Mouse (Mus musculus) kidney, embryonic 14.5 days (tissue): ENCODE results near the gene Gm765. TPM values are rescaled to one million over a fixed set of nuclear protein-coding genes. Genes with fewer than 3 reads are reported as not detected.

Experiments
- ATAC-seq: fragments of 200-750 bp; cut with Nextera tagmentation; 2 replicates; pipeline ENCODE4 v1.8.0; 2017; ENCODE audit warnings: moderate number of reproducible peaks, mild to moderate bottlenecking, moderate TSS enrichment, moderate library complexity; ENCODE audit not compliant: low FRiP score, low TSS enrichment
- H3K27ac ChIP-seq: fragments of 300-500 bp; sonication (generic); 2 replicates; pipeline ENCODE4 v1.5.1; 2014; ENCODE audit warnings: low read depth, mild to moderate bottlenecking, low read length, moderate library complexity, mixed read lengths
- H3K27me3 ChIP-seq: fragments of 300-500 bp; sonication (generic); 2 replicates; pipeline ENCODE4 v1.6.1; 2014; ENCODE audit warnings: mild to moderate bottlenecking, low read length; ENCODE audit not compliant: control insufficient read depth, insufficient read depth
- H3K36me3 ChIP-seq: fragments of 300-500 bp; sonication (generic); 2 replicates; pipeline ENCODE4 v1.6.1; 2014; ENCODE audit warnings: low read length, mixed read lengths; ENCODE audit not compliant: control insufficient read depth, insufficient read depth
- H3K4me1 ChIP-seq: fragments of 300-500 bp; sonication (generic); 2 replicates; pipeline ENCODE4 v1.6.1; 2014; ENCODE audit warnings: low read length, mixed read lengths; ENCODE audit not compliant: control insufficient read depth, insufficient read depth
- H3K4me2 ChIP-seq: fragments of 300-500 bp; sonication (generic); replicated peaks from 2 replicates; pipeline ENCODE4 v1.6.1; 2014; ENCODE audit warnings: low read depth, mild to moderate bottlenecking, low read length
- H3K4me3 ChIP-seq: fragments of 300-500 bp; sonication (generic); 2 replicates; pipeline ENCODE4 v1.5.1; 2014; ENCODE audit warnings: mild to moderate bottlenecking, low read length
- H3K9ac ChIP-seq: fragments of 300-500 bp; sonication (generic); 2 replicates; pipeline ENCODE4 v1.6.1; 2014; ENCODE audit warnings: low read depth, mild to moderate bottlenecking, low read length, moderate library complexity
- H3K9me3 ChIP-seq: fragments of 300-500 bp; sonication (generic); 2 replicates; pipeline ENCODE4 v1.6.1; 2016; ENCODE audit warnings: low read length; ENCODE audit not compliant: control insufficient read depth
- WGBS: fragments of 180-500 bp; shearing (Covaris S2); extraction: QIAGEN DNeasy Blood & Tissue Kit; methylation state at CpG from one replicate; pipeline ENCODE4 v1.1.7; 2014; 5-methylcytosine and 5-hydroxymethylcytosine counted together
- polyA plus RNA-seq: library from polyadenylated mRNA; unstranded; fragments of >200 nt; fragmentation: Nextera tagmentation; extraction: Ambion mirVana; gene quantifications from 2 replicates; pipeline ENCODE4 v1.2.1, GENCODE M21; 2014

The Gm765 gene
- polyA plus RNA-seq, 1 experiment from 2014 or later: not detected

DNA sequence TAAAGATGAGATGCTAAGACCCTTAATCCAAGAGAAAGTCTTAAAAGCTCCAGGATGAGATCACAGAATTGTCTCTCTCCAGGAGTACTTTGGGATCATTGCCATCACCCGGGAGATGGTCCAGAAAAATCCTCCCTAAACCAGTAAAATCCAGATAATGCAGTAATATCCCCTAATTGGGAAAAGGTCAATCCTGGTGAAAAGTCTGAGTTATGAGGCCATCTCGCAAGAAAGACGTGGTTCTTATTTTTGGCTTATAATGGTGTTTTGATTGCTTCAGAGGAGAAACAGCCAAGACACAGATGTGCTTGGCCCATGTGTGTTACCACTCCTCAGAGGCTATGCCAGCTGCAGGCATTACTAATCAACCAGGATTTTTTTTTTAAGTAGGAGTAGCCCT lies 34.9 kb downstream of the Gm765 start:
- 73% methylated on average over 3 of the region's 3 CpGs for WGBS
- no peaks in the 10 kb centered on the region for H3K27me3 ChIP-seq

DNA sequence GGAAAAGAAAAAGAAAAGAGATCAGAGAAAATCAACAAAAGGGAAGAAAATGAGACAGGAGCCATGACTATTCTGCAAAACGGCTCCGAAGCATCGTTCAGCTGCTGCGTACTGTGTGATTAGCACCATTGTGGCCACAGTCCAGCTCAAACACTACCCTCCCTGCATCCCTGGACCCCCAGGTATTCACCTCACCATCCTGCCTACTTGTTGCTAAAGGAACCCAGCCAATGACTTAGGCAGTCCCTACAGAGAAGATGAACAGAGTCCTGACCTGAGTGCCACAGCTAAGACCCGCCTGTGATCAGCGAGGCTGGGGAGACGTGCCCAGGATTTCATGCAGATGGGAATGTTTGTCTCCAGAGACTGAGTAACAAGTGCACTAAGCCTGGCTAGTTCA lies 35.4 kb downstream of the Gm765 start:
- no peaks in the 10 kb centered on the region for H3K9me3 ChIP-seq
- 90% methylated on average over 7 of the region's 7 CpGs for WGBS
- no peaks in the 10 kb centered on the region for H3K4me1 ChIP-seq
- H3K4me2 ChIP-seq: no peak overlapping the region
- H3K27me3 ChIP-seq: no peaks in the 10 kb centered on the region
- no peak overlapping the region for H3K4me3 ChIP-seq
- ATAC-seq: no peak
- no peak overlapping the region for H3K27ac ChIP-seq
- no peaks in the 10 kb centered on the region for H3K36me3 ChIP-seq
- H3K9ac ChIP-seq: no peak overlapping the region

More for the DNA sequence above, 34.9 kb downstream of the Gm765 start:
- no peak for ATAC-seq
- Histone ChIP-seq H3K9ac (no peak overlapping the region), H3K4me3 (no peak overlapping the region), H3K27ac (no peak overlapping the region), H3K9me3 (no peaks in the 10 kb centered on the region), H3K36me3 (no peaks in the 10 kb centered on the region), H3K4me1 (no peaks in the 10 kb centered on the region), H3K4me2 (no peak overlapping the region)

DNA sequence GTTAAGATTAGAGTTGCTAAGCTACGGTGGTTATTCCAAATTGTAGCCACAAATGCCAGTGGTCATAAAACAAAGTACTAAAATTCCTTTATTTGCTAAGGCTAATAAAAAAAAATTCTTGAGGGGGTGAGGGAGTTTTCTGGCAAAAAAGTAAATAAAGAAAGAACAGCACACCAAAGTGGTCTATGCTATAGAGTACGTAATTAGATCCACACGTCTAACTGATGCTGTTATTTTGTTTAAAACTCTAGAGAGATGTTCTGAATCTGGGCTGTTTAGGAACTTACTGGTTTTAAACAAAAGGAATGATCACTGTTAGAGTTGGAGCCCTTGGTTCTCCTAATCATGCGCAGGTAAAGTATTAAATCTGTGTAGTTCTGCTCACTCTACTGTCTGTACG lies 50.5 kb downstream of the Gm765 start:
- Histone ChIP-seq H3K9ac (no peak overlapping the region), H3K4me3 (no peak overlapping the region), H3K4me2 (no peak overlapping the region), H3K9me3 (no peaks in the 10 kb centered on the region), H3K27me3 (no peaks in the 10 kb centered on the region), H3K36me3 (no peaks in the 10 kb centered on the region), H3K4me1 (no peaks in the 10 kb centered on the region), H3K27ac (no peak overlapping the region)
- ATAC-seq: no peak
- 79% methylated on average over 5 of the region's 5 CpGs for WGBS

DNA sequence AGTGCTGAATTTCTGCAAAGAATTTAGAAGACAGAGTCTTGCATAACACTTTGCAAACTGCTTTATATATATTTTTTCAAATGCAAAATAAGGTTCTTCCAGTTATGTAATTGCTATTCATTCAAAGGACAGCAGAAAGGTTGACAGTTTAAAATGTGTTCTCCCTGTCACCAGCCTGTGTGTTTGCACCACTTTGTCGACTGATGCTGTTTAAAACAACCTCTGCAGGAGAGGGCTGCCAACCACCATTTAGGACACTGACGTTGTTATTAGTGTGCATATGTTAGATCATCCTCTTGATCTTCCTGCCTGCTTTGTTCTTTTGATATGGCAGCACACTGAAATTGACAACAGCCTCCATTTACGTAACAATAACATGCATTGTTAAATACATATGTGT lies 54.2 kb downstream of the Gm765 start:
- no peaks in the 10 kb centered on the region for H3K4me1 ChIP-seq

DNA sequence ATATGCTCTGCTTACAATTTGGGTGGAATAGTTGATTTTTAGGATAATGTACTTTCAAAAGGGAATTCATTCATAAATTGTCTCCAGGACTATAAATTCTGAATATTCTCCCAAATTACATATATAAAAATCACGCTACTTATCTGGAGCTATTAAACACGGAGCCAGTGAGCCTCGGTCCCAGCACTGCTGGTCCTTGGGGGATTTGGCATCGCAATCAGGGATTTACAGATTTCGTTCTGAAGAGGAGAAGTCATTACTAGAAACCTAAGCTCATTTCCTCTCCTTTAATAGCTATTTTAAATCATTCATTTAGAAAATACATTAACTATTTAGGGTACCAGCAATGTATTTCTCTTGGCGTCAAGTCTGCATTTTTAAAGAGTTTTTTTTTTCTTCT lies 55.0 kb downstream of the Gm765 start:
- Histone ChIP-seq H3K4me1 (no peaks in the 10 kb centered on the region), H3K27me3 (no peaks in the 10 kb centered on the region), H3K9me3 (no peaks in the 10 kb centered on the region), H3K4me3 (no peak overlapping the region), H3K27ac (no peak overlapping the region), H3K4me2 (no peak overlapping the region), H3K36me3 (no peaks in the 10 kb centered on the region), H3K9ac (no peak overlapping the region)
- no peak for ATAC-seq
- 51% methylated on average over 6 of the region's 6 CpGs for WGBS

More for the DNA sequence above, 54.2 kb downstream of the Gm765 start:
- Histone ChIP-seq H3K9ac (no peak overlapping the region), H3K4me3 (no peak overlapping the region), H3K27ac (no peak overlapping the region), H3K36me3 (no peaks in the 10 kb centered on the region), H3K4me2 (no peak overlapping the region), H3K27me3 (no peaks in the 10 kb centered on the region), H3K9me3 (no peaks in the 10 kb centered on the region)
- ATAC-seq: no peak
- WGBS: 57% methylated on average over 3 of the region's 3 CpGs

DNA sequence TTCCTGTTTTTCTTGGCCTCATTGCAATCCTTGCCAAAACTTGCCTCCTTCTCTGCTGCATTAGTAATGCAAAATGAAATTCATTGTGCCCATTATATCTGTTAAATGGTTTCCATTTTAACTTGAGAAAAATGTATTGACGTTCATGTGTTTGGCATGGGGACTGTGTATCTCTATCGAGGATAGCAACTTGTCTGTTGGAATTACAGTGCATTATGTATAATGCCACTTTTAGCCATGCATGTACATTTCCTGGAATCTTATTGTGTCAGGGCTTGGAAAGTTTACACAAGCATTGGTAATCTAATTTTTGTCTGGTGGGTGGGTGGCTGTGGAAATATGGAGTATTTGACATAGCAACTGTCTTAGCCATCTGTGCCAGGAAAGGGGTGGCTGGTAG lies 57.4 kb downstream of the Gm765 start:
- H3K27me3 ChIP-seq: no peaks in the 10 kb centered on the region
- H3K27ac ChIP-seq: no peak overlapping the region
- H3K9ac ChIP-seq: no peak overlapping the region
- ATAC-seq: no peak
- H3K9me3 ChIP-seq: no peaks in the 10 kb centered on the region
- no peaks in the 10 kb centered on the region for H3K36me3 ChIP-seq
- H3K4me1 ChIP-seq: no peaks in the 10 kb centered on the region
- H3K4me2 ChIP-seq: no peak overlapping the region
- WGBS: 87% methylated on average over 2 of the region's 2 CpGs
- H3K4me3 ChIP-seq: no peak overlapping the region

DNA sequence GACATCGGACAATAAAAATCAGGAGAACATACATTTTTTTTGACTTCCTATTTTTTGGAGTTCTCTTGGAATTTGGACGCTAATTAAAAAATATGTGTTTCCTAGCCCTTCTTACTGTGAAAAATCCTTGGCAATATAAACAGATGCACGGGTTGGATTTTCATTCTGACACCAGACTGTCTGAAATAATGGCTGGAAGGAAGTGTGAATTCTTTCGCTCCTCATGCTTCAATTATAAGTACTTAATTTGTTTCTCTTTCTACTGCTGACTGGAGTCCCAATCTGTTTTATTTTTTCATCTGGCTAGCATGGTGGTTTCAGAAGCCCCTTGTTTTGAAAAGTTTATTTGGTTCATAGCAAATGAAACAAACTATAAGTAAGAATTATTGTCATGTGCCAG lies 59.8 kb downstream of the Gm765 start:
- Histone ChIP-seq H3K27ac (no peak overlapping the region), H3K4me2 (no peak overlapping the region), H3K4me1 (no peaks in the 10 kb centered on the region), H3K9ac (no peak overlapping the region), H3K9me3 (no peaks in the 10 kb centered on the region), H3K27me3 (no peaks in the 10 kb centered on the region), H3K4me3 (no peak overlapping the region), H3K36me3 (no peaks in the 10 kb centered on the region)
- no peak for ATAC-seq
- 75% methylated on average over 4 of the region's 4 CpGs for WGBS

DNA sequence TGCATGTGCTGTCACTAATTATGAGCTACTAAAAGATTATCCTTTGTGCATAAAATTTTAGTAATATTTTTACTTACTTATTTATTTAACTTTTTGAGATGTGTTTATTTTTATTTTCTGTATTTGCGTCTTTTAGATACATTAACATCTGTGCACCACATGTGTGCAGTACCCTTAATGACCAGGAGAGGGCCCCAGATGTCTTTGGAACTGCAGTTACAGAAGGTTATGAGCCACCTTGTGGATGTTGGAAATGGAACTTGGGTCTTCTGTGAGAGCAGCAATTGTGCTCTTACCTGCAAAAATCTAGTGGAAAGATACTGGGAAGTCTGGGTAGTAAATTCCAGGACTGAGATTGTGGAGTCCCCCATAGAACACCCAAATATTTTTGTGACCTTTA lies 71.0 kb downstream of the Gm765 start:
- no peaks in the 10 kb centered on the region for H3K36me3 ChIP-seq
- 83% methylated on average over 1 of the region's 1 CpGs for WGBS

DNA sequence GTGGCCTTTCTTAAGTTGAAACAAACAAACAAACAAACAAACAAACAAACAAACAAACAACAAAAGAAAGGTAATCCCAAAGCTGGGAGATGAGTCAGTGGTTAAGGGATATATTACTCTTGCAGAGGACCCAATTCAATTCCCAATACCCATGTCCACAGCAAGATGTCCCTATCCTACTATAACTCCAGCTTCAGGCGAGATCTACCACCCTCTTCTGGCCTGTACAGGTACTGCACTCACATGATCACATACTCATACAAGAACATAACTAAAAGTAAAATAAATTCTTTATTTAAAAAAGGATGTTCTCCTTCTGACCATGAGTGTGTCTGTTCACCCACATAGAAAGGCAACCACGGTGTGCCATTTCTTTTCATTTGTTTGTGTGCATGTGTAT lies 79.6 kb downstream of the Gm765 start:
- no peaks in the 10 kb centered on the region for H3K4me1 ChIP-seq
- H3K9me3 ChIP-seq: peaks cover 9% of the 10 kb centered on the region
- no peak overlapping the region for H3K4me2 ChIP-seq
- no peaks in the 10 kb centered on the region for H3K27me3 ChIP-seq
- 60% methylated on average over 2 of the region's 2 CpGs for WGBS
- ATAC-seq: no peak
- no peak overlapping the region for H3K9ac ChIP-seq
- no peak overlapping the region for H3K27ac ChIP-seq
- no peaks in the 10 kb centered on the region for H3K36me3 ChIP-seq
- no peak overlapping the region for H3K4me3 ChIP-seq

More for the DNA sequence above, 71.0 kb downstream of the Gm765 start:
- Histone ChIP-seq H3K4me2 (no peak overlapping the region), H3K27me3 (no peaks in the 10 kb centered on the region), H3K4me3 (no peak overlapping the region), H3K4me1 (no peaks in the 10 kb centered on the region), H3K27ac (no peak overlapping the region), H3K9ac (no peak overlapping the region), H3K9me3 (no peaks in the 10 kb centered on the region)
- no peak for ATAC-seq

DNA sequence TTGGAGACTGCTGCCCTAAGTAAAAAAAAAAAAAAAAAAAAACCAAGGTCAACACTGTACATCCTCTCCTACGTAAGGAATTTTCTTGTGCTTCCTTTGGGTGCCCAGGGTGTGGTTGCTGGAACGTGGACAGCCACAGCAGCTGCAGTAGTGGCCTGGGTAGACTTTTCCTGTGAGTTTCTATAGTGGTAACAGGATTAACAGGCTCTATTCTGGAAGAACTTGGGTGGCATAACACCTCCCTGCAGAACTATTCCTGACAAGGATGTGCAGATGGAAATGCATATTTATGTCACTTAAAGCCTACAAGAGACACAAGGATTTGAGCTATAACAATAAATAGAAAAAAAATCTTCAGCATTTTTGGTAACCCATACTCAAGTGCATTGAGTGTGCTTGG lies 83.5 kb downstream of the Gm765 start:
- Histone ChIP-seq H3K36me3 (no peaks in the 10 kb centered on the region), H3K4me3 (no peak overlapping the region), H3K4me1 (no peaks in the 10 kb centered on the region), H3K27ac (no peak overlapping the region), H3K9ac (no peak overlapping the region), H3K27me3 (no peaks in the 10 kb centered on the region), H3K4me2 (no peak overlapping the region), H3K9me3 (peaks cover 9% of the 10 kb centered on the region)
- no peak for ATAC-seq
- WGBS: 64% methylated on average over 2 of the region's 2 CpGs
